Mouse (Mus musculus) neural tube, embryonic 14.5 days (tissue): ENCODE results near the gene Olfr459. TPM values are rescaled to one million over a fixed set of nuclear protein-coding genes. Genes with fewer than 3 reads are reported as not detected.
A peak's percentile ranks its signal among the peaks of the same experiment; 100 is the strongest.

Experiments used
- ATAC-seq: fragments of 200-750 bp; cut with Nextera tagmentation; 2 replicates; pipeline ENCODE4 v1.8.0; 2017; ENCODE audit warnings: low read depth, mild to moderate bottlenecking, moderate TSS enrichment, moderate library complexity
- H3K27ac ChIP-seq: fragments of 300-500 bp; sonication (generic); 2 replicates; pipeline ENCODE4 v1.5.1; 2014; ENCODE audit warnings: low read depth, mild to moderate bottlenecking, control low read depth, low read length, moderate library complexity, mixed read lengths
- H3K27me3 ChIP-seq: fragments of 300-500 bp; sonication (generic); 2 replicates; pipeline ENCODE4 v1.6.1; 2014; ENCODE audit warnings: low read length; ENCODE audit not compliant: control insufficient read depth, insufficient read depth
- H3K36me3 ChIP-seq: fragments of 300-500 bp; sonication (generic); 2 replicates; pipeline ENCODE4 v1.6.1; 2014; ENCODE audit warnings: low read length, mixed read lengths; ENCODE audit not compliant: control insufficient read depth, insufficient read depth
- H3K4me1 ChIP-seq: fragments of 300-500 bp; sonication (generic); 2 replicates; pipeline ENCODE4 v1.6.1; 2014; ENCODE audit warnings: low read length; ENCODE audit not compliant: control insufficient read depth, insufficient read depth
- H3K4me2 ChIP-seq: fragments of 300-500 bp; sonication (generic); 2 replicates; pipeline ENCODE4 v1.6.1; 2014; ENCODE audit warnings: mild to moderate bottlenecking, low read depth, low read length, control low read depth
- H3K4me3 ChIP-seq: fragments of 300-500 bp; sonication (generic); 2 replicates; pipeline ENCODE4 v1.5.1; 2014; ENCODE audit warnings: low read depth, low read length, control low read depth, mixed read lengths
- H3K9ac ChIP-seq: fragments of 300-500 bp; sonication (generic); replicated peaks from 2 replicates; pipeline ENCODE4 v1.6.1; 2014; ENCODE audit warnings: low read depth, mild to moderate bottlenecking, control low read depth, low read length, mixed read lengths
- H3K9me3 ChIP-seq: fragments of 300-500 bp; sonication (generic); 2 replicates; pipeline ENCODE4 v1.6.1; 2016; ENCODE audit warnings: low read length; ENCODE audit not compliant: control insufficient read depth
- WGBS: fragments of 180-500 bp; shearing (Covaris S2); extraction: QIAGEN DNeasy Blood & Tissue Kit; methylation state at CpG from one replicate; pipeline ENCODE4 v1.1.7; 2014; 5-methylcytosine and 5-hydroxymethylcytosine counted together
- polyA plus RNA-seq: library from polyadenylated mRNA; unstranded; fragments of >200 nt; fragmentation: Nextera tagmentation; extraction: Ambion mirVana; gene quantifications from 2 replicates; pipeline ENCODE4 v1.2.1, GENCODE M21; 2014

Olfr459 gene
- polyA plus RNA-seq, result not detected in 2 replicates

DNA sequence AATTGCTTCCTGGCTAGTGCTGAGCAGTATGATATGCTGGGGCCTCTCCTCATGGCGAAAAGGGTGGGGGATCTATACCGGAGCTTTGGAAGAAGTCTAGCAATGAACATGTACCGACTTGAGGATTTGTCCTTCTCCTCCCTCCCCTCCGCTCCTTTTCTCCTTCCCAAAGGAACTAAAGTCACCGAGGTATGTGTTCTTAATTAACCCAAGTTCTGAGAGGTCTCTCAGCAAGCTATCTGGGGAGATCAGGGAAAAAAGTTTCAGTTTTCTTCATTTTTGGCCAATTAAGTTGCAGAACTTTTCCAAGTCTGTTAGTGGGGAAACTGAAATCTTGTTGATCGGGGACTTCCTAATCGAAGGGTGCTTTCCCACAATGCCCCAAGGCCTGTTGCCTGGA lies at the start of gene Olfr459:
Gene Olfr459 (minus strand): TSS at position 101 of the 400 bp plus-strand sequence.
- Histone ChIP-seq H3K36me3 (no peaks in the 10 kb centered on the region), H3K27me3 (no peaks in the 10 kb centered on the region), H3K4me2 (no peak within 1 kb of the TSS), H3K4me1 (no peaks in the 10 kb centered on the region), H3K4me3 (no peak within 1 kb of the TSS), H3K27ac (no peak within 1 kb of the TSS), H3K9ac (no peak within 1 kb of the TSS), H3K9me3 (no peaks in the 10 kb centered on the region)
- WGBS, result 88% methylated on average over 7 of the region's 7 CpGs
- ATAC-seq, result no peak

DNA sequence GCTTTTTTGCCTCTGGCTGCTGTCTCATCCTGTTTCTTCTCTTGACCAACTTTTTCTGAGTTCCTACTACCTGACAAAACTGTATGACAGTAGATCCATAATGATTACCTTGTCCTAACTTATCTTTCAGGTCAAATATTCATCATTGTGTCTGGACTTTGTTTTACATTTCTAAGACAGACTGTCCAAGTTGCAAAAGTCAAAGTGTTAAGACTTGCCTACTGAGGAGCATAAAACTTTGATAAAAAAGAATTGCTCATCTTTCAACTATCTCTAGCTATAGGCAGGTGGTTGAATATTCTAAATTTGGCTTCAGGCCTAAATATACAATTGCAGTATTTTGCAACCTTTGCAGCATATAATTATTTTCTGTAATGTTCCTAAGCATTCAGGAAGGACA lies 49.1 kb upstream of the Olfr459 start:
- Histone ChIP-seq H3K27me3 (no peaks in the 10 kb centered on the region), H3K4me3 (no peak overlapping the region), H3K4me2 (no peak overlapping the region), H3K9me3 (no peaks in the 10 kb centered on the region), H3K36me3 (no peaks in the 10 kb centered on the region), H3K27ac (no peak overlapping the region), H3K9ac (no peak overlapping the region), H3K4me1 (no peaks in the 10 kb centered on the region)
- no peak for ATAC-seq

DNA sequence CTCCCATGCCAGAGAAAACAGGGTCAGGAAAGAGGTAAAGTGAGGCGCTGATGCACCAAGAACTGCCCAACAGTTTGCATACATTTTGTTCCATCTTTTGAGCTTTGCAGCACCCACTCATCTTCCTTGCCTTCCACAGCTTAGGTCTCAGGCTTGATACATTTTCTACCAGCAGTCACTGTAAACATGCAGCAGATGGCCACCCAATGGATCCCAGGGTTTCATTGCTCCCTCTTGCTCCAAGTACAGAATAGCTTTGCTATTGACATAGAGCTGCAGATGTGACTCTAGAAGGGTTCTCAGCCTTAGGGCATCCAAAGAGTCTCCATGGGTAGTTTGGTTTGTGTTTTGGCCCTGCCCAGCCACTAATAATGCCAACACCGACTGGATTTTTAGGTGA lies 11.7 kb upstream of the Olfr459 start:
- H3K4me1 ChIP-seq, result no peaks in the 10 kb centered on the region
- H3K4me3 ChIP-seq, result no peak overlapping the region
- H3K9ac ChIP-seq, result no peak overlapping the region
- H3K36me3 ChIP-seq, result no peaks in the 10 kb centered on the region
- 84% methylated on average over 2 of the region's 2 CpGs for WGBS
- no peak overlapping the region for H3K27ac ChIP-seq
- H3K9me3 ChIP-seq, result no peaks in the 10 kb centered on the region
- H3K27me3 ChIP-seq, result no peaks in the 10 kb centered on the region
- no peak for ATAC-seq
- no peak overlapping the region for H3K4me2 ChIP-seq

DNA sequence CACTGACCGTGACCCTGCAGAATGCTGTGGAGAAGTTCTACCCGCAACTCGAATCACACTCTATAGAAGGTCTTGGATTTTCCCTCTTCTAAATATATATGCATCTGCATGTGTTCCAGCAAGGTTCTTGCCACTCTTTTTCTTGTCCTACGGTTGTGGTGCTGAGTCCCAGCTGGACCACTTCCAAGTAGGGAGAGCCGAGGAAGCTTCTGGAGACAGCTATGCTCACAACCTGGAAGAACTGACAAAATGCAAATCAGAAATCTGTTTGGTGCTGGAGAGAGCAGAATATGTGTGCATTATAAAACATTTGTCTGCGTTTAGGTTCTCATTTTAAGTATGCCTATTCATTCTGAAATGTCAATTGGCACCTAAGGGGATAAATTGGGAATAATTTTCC lies 744 bp upstream of the Olfr459 start:
- no peak overlapping the region for H3K4me2 ChIP-seq
- WGBS, result 75% methylated on average over 6 of the region's 6 CpGs
- no peak for ATAC-seq

DNA sequence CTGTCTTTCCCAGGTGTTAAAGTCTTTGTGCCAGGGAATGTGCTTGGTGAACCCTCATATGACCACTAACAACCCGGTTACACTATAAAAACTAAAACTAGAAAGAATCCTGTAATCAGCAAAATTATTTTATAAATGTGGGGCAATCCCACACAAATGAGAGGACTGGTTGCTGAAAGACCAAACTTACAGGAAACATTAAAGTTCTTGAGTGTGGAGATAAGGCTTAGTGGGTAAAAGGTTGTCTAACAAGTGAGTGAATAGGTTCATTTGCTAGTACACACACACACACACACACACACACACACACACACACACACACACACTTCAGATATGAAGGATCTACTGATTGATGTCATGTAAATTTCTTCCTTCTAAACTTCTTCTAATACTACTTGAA lies 5.1 kb downstream of the Olfr459 start:
- Histone ChIP-seq H3K4me2 (no peak overlapping the region), H3K9me3 (no peaks in the 10 kb centered on the region), H3K27me3 (no peaks in the 10 kb centered on the region), H3K27ac (no peak overlapping the region), H3K4me1 (no peaks in the 10 kb centered on the region), H3K4me3 (no peak overlapping the region), H3K36me3 (no peaks in the 10 kb centered on the region), H3K9ac (no peak overlapping the region)
- no peak for ATAC-seq
- 97% methylated on average over 1 of the region's 1 CpGs for WGBS

More for the DNA sequence above, 744 bp upstream of the Olfr459 start:
- Histone ChIP-seq H3K9me3 (no peaks in the 10 kb centered on the region), H3K27ac (no peak overlapping the region), H3K27me3 (no peaks in the 10 kb centered on the region), H3K4me1 (no peaks in the 10 kb centered on the region), H3K9ac (no peak overlapping the region), H3K4me3 (no peak overlapping the region), H3K36me3 (no peaks in the 10 kb centered on the region)

DNA sequence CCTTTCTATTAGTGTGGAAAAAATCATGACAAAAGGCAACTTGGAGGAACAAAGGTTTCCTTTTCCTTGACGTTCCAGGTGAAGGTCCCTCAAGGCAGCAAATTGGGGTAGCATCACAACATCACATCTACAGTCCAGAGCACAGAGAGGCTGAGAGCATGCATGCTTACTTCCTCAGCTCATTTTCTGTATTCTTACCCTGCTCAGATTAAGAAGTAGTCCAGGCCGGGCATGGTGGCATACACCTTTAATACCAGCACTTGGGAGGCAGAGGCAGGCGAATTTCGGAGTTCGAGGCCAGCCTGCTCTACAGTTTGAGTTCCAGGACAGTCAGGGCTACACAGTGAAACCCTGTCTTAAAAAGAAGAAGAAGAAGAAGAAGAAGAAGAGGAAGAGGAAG lies 10.7 kb downstream of the Olfr459 start:
- Histone ChIP-seq H3K4me3 (no peak overlapping the region), H3K4me2 (no peak overlapping the region), H3K9me3 (no peaks in the 10 kb centered on the region), H3K36me3 (no peaks in the 10 kb centered on the region), H3K9ac (no peak overlapping the region), H3K4me1 (no peaks in the 10 kb centered on the region), H3K27ac (no peak overlapping the region), H3K27me3 (no peaks in the 10 kb centered on the region)
- 93% methylated on average over 5 of the region's 5 CpGs for WGBS
- no peak for ATAC-seq

DNA sequence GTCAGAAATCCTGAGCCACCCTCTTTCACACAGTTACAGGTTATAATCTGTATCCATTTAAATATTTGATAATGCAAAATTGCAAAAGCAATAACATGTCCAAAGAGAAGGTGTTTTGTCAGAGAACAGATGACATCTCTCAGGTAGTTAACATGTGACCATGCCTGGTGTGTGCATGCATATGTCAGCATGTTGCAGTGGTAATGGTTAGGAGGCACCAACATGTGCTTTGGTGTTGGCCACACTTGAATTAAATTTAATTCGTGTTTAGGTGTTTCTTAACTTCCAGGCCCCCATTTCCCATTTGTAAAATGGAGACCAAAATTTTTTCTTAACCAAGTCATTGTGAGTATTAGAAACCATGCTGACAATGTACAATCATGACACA lies 12.6 kb downstream of the Olfr459 start:
- no peak overlapping the region for H3K9ac ChIP-seq
- H3K27ac ChIP-seq, result no peak overlapping the region
- H3K9me3 ChIP-seq, result no peaks in the 10 kb centered on the region
- WGBS, result 80% methylated on average over 1 of the region's 1 CpGs
- no peak overlapping the region for H3K4me3 ChIP-seq
- H3K27me3 ChIP-seq, result no peaks in the 10 kb centered on the region
- H3K4me2 ChIP-seq, result no peak overlapping the region
- H3K4me1 ChIP-seq, result no peaks in the 10 kb centered on the region
- ATAC-seq, result no peak
- H3K36me3 ChIP-seq, result no peaks in the 10 kb centered on the region

DNA sequence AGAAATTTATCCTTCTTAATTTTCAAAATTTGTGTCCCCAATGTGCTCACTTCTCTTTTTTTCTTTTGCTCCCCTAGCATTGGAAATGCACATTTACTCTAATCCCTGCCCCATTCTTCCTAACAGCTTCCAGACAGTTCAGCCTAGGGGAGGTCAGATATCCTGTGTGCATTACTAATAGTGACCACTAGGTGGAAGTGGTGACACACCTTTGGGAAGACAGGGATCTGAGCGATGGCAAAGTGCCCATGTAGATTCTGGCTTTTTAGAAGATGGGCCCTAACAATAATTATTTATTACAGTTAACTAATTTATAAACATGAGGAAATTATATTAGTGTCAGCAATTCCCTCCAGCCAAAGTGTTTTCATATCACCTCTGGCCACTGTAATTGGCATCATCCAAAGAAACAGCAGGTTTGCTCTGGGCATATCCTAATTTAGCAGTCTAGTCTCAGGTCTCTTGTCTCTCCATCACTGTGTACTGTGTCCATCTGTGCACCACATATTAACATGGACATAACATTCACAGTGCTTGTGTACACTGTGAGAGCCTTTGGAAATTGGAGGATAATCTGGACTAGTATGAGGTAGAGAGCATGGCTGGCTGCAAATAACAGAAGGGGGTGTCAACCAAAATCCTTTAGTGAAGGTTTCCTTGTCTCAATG lies 13.1 kb downstream of the Olfr459 start:
- Histone ChIP-seq H3K4me3 (no peak overlapping the region), H3K36me3 (no peaks in the 10 kb centered on the region), H3K27ac (no peak overlapping the region), H3K9ac (no peak overlapping the region), H3K4me1 (no peaks in the 10 kb centered on the region), H3K27me3 (no peaks in the 10 kb centered on the region), H3K4me2 (no peak overlapping the region), H3K9me3 (no peaks in the 10 kb centered on the region)
- peak; percentile 96 for ATAC-seq
- 7% methylated on average over 1 of the region's 1 CpGs for WGBS

DNA sequence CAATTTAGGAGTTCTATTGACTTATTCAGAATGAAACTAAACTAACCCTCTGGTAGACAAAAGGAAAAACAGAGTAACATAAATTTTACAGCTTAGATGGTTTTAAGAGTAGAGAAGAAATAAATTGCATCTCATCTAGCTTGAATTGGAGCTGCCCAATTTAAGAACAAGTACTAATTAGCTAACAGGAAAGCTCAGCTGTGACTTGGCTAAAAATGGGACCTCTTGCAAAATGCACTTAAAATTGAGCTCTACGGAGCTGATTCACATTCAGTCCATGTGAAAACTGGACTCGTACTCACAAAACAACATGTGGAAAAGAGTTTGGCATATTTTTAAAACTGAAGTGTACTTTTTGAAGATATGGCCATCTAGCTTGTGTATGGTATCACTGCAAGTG lies 15.4 kb downstream of the Olfr459 start:
- H3K27me3 ChIP-seq, result no peaks in the 10 kb centered on the region
- no peaks in the 10 kb centered on the region for H3K9me3 ChIP-seq
- H3K27ac ChIP-seq, result no peak overlapping the region
- WGBS, result 96% methylated on average over 2 of the region's 2 CpGs
- no peak overlapping the region for H3K4me3 ChIP-seq
- no peak for ATAC-seq
- H3K4me2 ChIP-seq, result no peak overlapping the region
- H3K9ac ChIP-seq, result no peak overlapping the region
- no peaks in the 10 kb centered on the region for H3K36me3 ChIP-seq
- H3K4me1 ChIP-seq, result no peaks in the 10 kb centered on the region
